ENCODE assay signal across 7 mouse cellular contexts in genomic region chr7:16875326-16875725, GRCm38 (mm10). TPM values are rescaled to one million over a fixed set of nuclear protein-coding genes. Genes with fewer than 3 reads are reported as not detected.
A peak's percentile ranks its signal among the peaks of the same experiment; 100 is the strongest.
DNase-seq lines count a peak whose midpoint lies in the region; ATAC-seq and TF ChIP-seq lines count a peak whose summit lies in the region.

No protein-coding gene starts in this region.

- TF ChIP-seq EP300 in lung, postnatal 0 days (IDR thresholded peaks at IDR 0.05), result no peak

- H3K4me2 ChIP-seq in lung, postnatal 0 days (replicated peaks; ENCODE audit: low read depth, low read length), result peak overlapping the region; percentile 90
- peak overlapping the region; percentile 71 for H3K4me2 ChIP-seq in limb, embryonic 11.5 days (ENCODE audit: low read depth, severe bottlenecking)
- H3K4me2 ChIP-seq in stomach, embryonic 14.5 days (replicated peaks; ENCODE audit: low read depth, low read length), result peak overlapping the region; percentile 77

- DNase-seq in lung, postnatal 0 days (ENCODE audit: low spot score), result no peak
- no peak for DNase-seq in lung, postnatal 14 days
- DNase-seq in forebrain, embryonic 10.5 days (ENCODE audit: extremely low spot score, low spot score), result no peak
- DNase-seq in limb, embryonic 11.5 days (ENCODE audit: low spot score), result no peak
- no peak for DNase-seq in cerebellum, adult 11 months
- DNase-seq in gastrocnemius, postnatal 36 days, result no peak

- peak overlapping the region; percentile 66; the same call in 1 of the 2 replicates for H3K27ac ChIP-seq in lung, postnatal 0 days (ENCODE audit: low read length)
- peak overlapping the region; percentile 93 for H3K27ac ChIP-seq in forebrain, embryonic 10.5 days
- H3K27ac ChIP-seq in limb, embryonic 11.5 days (replicated peaks; ENCODE audit: low read depth, low read length), result peak overlapping the region; percentile 89
- peak overlapping the region; percentile 85 for H3K27ac ChIP-seq in stomach, embryonic 14.5 days (ENCODE audit: low read length)

- no peaks in the 10 kb centered on the region for H3K36me3 ChIP-seq in lung, postnatal 0 days (ENCODE audit: insufficient read depth, low read length)
- peaks cover 31% of the 10 kb centered on the region for H3K36me3 ChIP-seq in forebrain, embryonic 10.5 days (replicated peaks)
- peaks cover 4% of the 10 kb centered on the region; the same call in 1 of the 2 replicates for H3K36me3 ChIP-seq in limb, embryonic 11.5 days (ENCODE audit: control insufficient read depth, insufficient read depth, low read length)
- no peaks in the 10 kb centered on the region for H3K36me3 ChIP-seq in stomach, embryonic 14.5 days (ENCODE audit: control insufficient read depth, insufficient read depth, low read length)

- no peaks in the 10 kb centered on the region for H3K4me1 ChIP-seq in lung, postnatal 0 days (ENCODE audit: insufficient read depth, low read depth, low read length)
- H3K4me1 ChIP-seq in forebrain, embryonic 10.5 days, result peaks cover 48% of the 10 kb centered on the region
- peaks cover 15% of the 10 kb centered on the region for H3K4me1 ChIP-seq in limb, embryonic 11.5 days (ENCODE audit: control insufficient read depth, insufficient read depth, low read length)
- peaks cover 19% of the 10 kb centered on the region for H3K4me1 ChIP-seq in stomach, embryonic 14.5 days (ENCODE audit: control insufficient read depth, insufficient read depth, low read length)

- no peak for TF ChIP-seq CTCF in lung, postnatal 0 days (IDR thresholded peaks at IDR 0.05)

- H3K27me3 ChIP-seq in lung, postnatal 0 days (replicated peaks; ENCODE audit: insufficient read depth, low read length), result 0 out of 2 replicates have a peak, but pooled peaks cover 6% of the 10 kb centered on the region
- H3K27me3 ChIP-seq in forebrain, embryonic 10.5 days (ENCODE audit: poor library complexity, severe bottlenecking), result no peaks in the 10 kb centered on the region
- H3K27me3 ChIP-seq in limb, embryonic 11.5 days (ENCODE audit: control insufficient read depth, insufficient read depth, low read length), result no peaks in the 10 kb centered on the region
- no peaks in the 10 kb centered on the region for H3K27me3 ChIP-seq in stomach, embryonic 14.5 days (ENCODE audit: control insufficient read depth, insufficient read depth, low read length)

- H3K9me3 ChIP-seq in lung, postnatal 0 days (ENCODE audit: low read length), result no peaks in the 10 kb centered on the region
- no peaks in the 10 kb centered on the region for H3K9me3 ChIP-seq in forebrain, embryonic 10.5 days
- H3K9me3 ChIP-seq in limb, embryonic 11.5 days (ENCODE audit: control insufficient read depth, low read length), result no peaks in the 10 kb centered on the region
- no peaks in the 10 kb centered on the region for H3K9me3 ChIP-seq in stomach, embryonic 14.5 days (ENCODE audit: control insufficient read depth, low read depth, low read length)

- 4% methylated on average over 32 of the region's 42 CpGs for WGBS in lung, postnatal 0 days
- under 1% methylated on average over 41 of the region's 42 CpGs for WGBS in forebrain, embryonic 10.5 days
- WGBS in limb, embryonic 11.5 days, result under 1% methylated on average over 42 of the region's 42 CpGs
- WGBS in stomach, embryonic 14.5 days, result 0% methylated on average over 36 of the region's 42 CpGs

- peak; percentile 18; the same call in 1 of the 2 replicates for ATAC-seq in lung, postnatal 0 days
- ATAC-seq in limb, embryonic 11.5 days (ENCODE audit: insufficient number of reproducible peaks, low FRiP score, low TSS enrichment, low read depth), result no peak
- no peak for ATAC-seq in stomach, embryonic 14.5 days (ENCODE audit: insufficient number of reproducible peaks, insufficient read depth, low FRiP score, low read depth)

- intact Hi-C loops in gastrocnemius, postnatal 36 days (cut with DNase I), result no loop called here

- peak overlapping the region; percentile 61 for H3K4me3 ChIP-seq in lung, postnatal 0 days (ENCODE audit: low read depth, low read length)
- peak overlapping the region; percentile 82 for H3K4me3 ChIP-seq in forebrain, embryonic 10.5 days
- H3K4me3 ChIP-seq in limb, embryonic 11.5 days (ENCODE audit: low read depth, low read length), result peak overlapping the region; percentile 95
- peak overlapping the region; percentile 75 for H3K4me3 ChIP-seq in stomach, embryonic 14.5 days (ENCODE audit: low read depth, low read length)

- peak overlapping the region; percentile 34; the same call in 1 of the 2 replicates for H3K9ac ChIP-seq in lung, postnatal 0 days (replicated peaks; ENCODE audit: low read depth)
- H3K9ac ChIP-seq in limb, embryonic 11.5 days (ENCODE audit: low read length), result peak overlapping the region; percentile 70
- peak overlapping the region; percentile 86 for H3K9ac ChIP-seq in stomach, embryonic 14.5 days (replicated peaks; ENCODE audit: low read depth, low read length)

RNA-seq across cellular contexts. Expression of gene Dact3, which starts 0.2 kb away (rescaled TPM):
- polyA plus RNA-seq in lung, postnatal 0 days (2015; fragmentation: Nextera tagmentation; extraction: Ambion mirVana), result 4.2 and 4.3 TPM in 2 replicates
- polyA plus RNA-seq in forebrain, embryonic 10.5 days (2016; fragmentation: Nextera tagmentation; extraction: Ambion mirVana), result 1.9 and 2.2 TPM in 2 replicates
- 14.6 and 15.7 TPM in 2 replicates for polyA plus RNA-seq in limb, embryonic 11.5 days (2014; fragmentation: Nextera tagmentation; extraction: Ambion mirVana)
- polyA plus RNA-seq in stomach, embryonic 14.5 days (2014; fragmentation: Nextera tagmentation; extraction: Ambion mirVana), result 5.5 and 6.1 TPM in 2 replicates
- 1 to 10 TPM; 2.0 TPM for total RNA-seq in gastrocnemius, postnatal 36 days (2021)

RNA-seq across cellular contexts. Expression of gene Gng8, which starts 16.3 kb away (rescaled TPM):
- polyA plus RNA-seq in lung, postnatal 0 days (2015; fragmentation: Nextera tagmentation; extraction: Ambion mirVana), result 5.2 and 6.6 TPM in 2 replicates
- 5.5 and 6.6 TPM in 2 replicates for polyA plus RNA-seq in forebrain, embryonic 10.5 days (2016; fragmentation: Nextera tagmentation; extraction: Ambion mirVana)
- polyA plus RNA-seq in limb, embryonic 11.5 days (2014; fragmentation: Nextera tagmentation; extraction: Ambion mirVana), result 13.9 and 15.9 TPM in 2 replicates
- polyA plus RNA-seq in stomach, embryonic 14.5 days (2014; fragmentation: Nextera tagmentation; extraction: Ambion mirVana), result 12.8 and 12.9 TPM in 2 replicates
- total RNA-seq in gastrocnemius, postnatal 36 days (2021), result under 1 TPM in 1 of 2 experiments, not detected in 1; 0.54 TPM

RNA-seq across cellular contexts. Expression of gene Ptgir, which starts 31.0 kb away (rescaled TPM):
- 2.0 and 2.4 TPM in 2 replicates for polyA plus RNA-seq in lung, postnatal 0 days (2015; fragmentation: Nextera tagmentation; extraction: Ambion mirVana)
- polyA plus RNA-seq in forebrain, embryonic 10.5 days (2016; fragmentation: Nextera tagmentation; extraction: Ambion mirVana), result 0.10 TPM in 2 replicates
- 0.24 and 0.44 TPM in 2 replicates for polyA plus RNA-seq in limb, embryonic 11.5 days (2014; fragmentation: Nextera tagmentation; extraction: Ambion mirVana)
- 1.5 and 2.0 TPM in 2 replicates for polyA plus RNA-seq in stomach, embryonic 14.5 days (2014; fragmentation: Nextera tagmentation; extraction: Ambion mirVana)
- total RNA-seq in gastrocnemius, postnatal 36 days (2021), result 1 to 10 TPM; 1.1 to 1.2 TPM

RNA-seq across cellular contexts. Expression of gene Prkd2, which starts 32.6 kb away (rescaled TPM):
- polyA plus RNA-seq in lung, postnatal 0 days (2015; fragmentation: Nextera tagmentation; extraction: Ambion mirVana), result 26.1 and 29.0 TPM in 2 replicates
- 9.6 and 10.7 TPM in 2 replicates for polyA plus RNA-seq in forebrain, embryonic 10.5 days (2016; fragmentation: Nextera tagmentation; extraction: Ambion mirVana)
- polyA plus RNA-seq in limb, embryonic 11.5 days (2014; fragmentation: Nextera tagmentation; extraction: Ambion mirVana), result 16.6 and 16.8 TPM in 2 replicates
- 14.2 and 14.6 TPM in 2 replicates for polyA plus RNA-seq in stomach, embryonic 14.5 days (2014; fragmentation: Nextera tagmentation; extraction: Ambion mirVana)
- total RNA-seq in gastrocnemius, postnatal 36 days (2021), result 1 to 10 TPM; 5.1 to 6.5 TPM

RNA-seq across cellular contexts. Expression of gene Calm3, which starts 48.6 kb away (rescaled TPM):
- 61.7 and 63.6 TPM in 2 replicates for polyA plus RNA-seq in lung, postnatal 0 days (2015; fragmentation: Nextera tagmentation; extraction: Ambion mirVana)
- 156 and 163 TPM in 2 replicates for polyA plus RNA-seq in forebrain, embryonic 10.5 days (2016; fragmentation: Nextera tagmentation; extraction: Ambion mirVana)
- polyA plus RNA-seq in limb, embryonic 11.5 days (2014; fragmentation: Nextera tagmentation; extraction: Ambion mirVana), result 176 and 201 TPM in 2 replicates
- polyA plus RNA-seq in stomach, embryonic 14.5 days (2014; fragmentation: Nextera tagmentation; extraction: Ambion mirVana), result 148 and 161 TPM in 2 replicates
- 100 to 1,000 TPM; 297 to 327 TPM for total RNA-seq in gastrocnemius, postnatal 36 days (2021)

Comparison
In these comparisons a context has a peak if more than half of its experiments do, and no peak if none do; other contexts are left out.
1. H3K9ac ChIP-seq: peak in every context shown above with its lines; median percentile 86 in stomach, embryonic 14.5 days; 70 in limb, embryonic 11.5 days; 34 in lung, postnatal 0 days.